Mouse (Mus musculus): ENCODE data around the gene Kctd13. TPM values are rescaled to one million over a fixed set of nuclear protein-coding genes. Genes with fewer than 3 reads are reported as not detected.

Kctd13 gene
- polyA plus RNA-seq, 1 experiment from 2014 or later: 15.3 TPM

- no peak overlapping the region for H3K4me3 ChIP-seq
- no peaks in the 10 kb centered on the region for H3K9me3 ChIP-seq
- no peak for ATAC-seq (ENCODE audit: insufficient number of reproducible peaks, low FRiP score, low TSS enrichment, low read depth)
- no peak overlapping the region for H3K9ac ChIP-seq
- H3K27ac ChIP-seq: no peak overlapping the region
- 77% methylated on average over 10 of the region's 10 CpGs for WGBS
- peaks cover 24% of the 10 kb centered on the region for H3K4me1 ChIP-seq
- H3K36me3 ChIP-seq: peaks cover 21% of the 10 kb centered on the region
- peaks cover 40% of the 10 kb centered on the region for H3K27me3 ChIP-seq
- H3K4me2 ChIP-seq: 0 out of 2 replicates have a peak overlapping the region, but pooled peaks have one; percentile 99
Measured at GRCm38 (mm10) chr7:126948626-126949025, 19.9 kb downstream of the Kctd13 start.

DNA sequence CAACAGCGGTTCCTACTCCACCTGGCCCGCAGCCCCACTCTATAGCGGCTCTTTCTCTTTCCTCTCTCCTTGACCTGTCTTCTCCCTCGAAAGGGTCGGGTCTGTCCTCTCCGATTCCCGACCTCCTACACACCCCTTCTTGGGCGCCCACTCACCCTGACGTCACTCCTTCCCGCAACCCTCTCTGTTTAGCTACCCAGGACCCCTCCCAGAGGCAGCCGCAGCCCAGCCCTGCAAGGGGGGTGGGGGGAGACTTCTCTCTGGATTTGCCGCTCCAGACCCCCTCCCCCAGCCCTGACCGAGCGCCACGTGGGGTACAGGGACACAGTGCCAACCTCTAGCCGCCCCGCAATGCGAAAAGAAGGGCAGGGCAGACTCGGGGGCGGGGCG, 20.7 kb downstream of the Kctd13 start, which contains the start of gene Asphd1:
Asphd1 (minus strand) TSS at position 180 of the 390 bp plus-strand sequence.
- H3K9me3 ChIP-seq: no peaks in the 10 kb centered on the region
- H3K4me3 ChIP-seq: peak within 1 kb of the TSS; percentile 47
- peaks cover 24% of the 10 kb centered on the region for H3K4me1 ChIP-seq
- ATAC-seq (ENCODE audit: insufficient number of reproducible peaks, low FRiP score, low TSS enrichment, low read depth): peak; percentile 11; the same call in 1 of the 2 replicates
- peak within 1 kb of the TSS; percentile 99 for H3K4me2 ChIP-seq
- no peak within 1 kb of the TSS for H3K9ac ChIP-seq
- H3K27me3 ChIP-seq: peaks cover 40% of the 10 kb centered on the region
- peaks cover 13% of the 10 kb centered on the region; the same call in 1 of the 2 replicates for H3K36me3 ChIP-seq
- no peak within 1 kb of the TSS for H3K27ac ChIP-seq
- 1% methylated on average over 21 of the region's 21 CpGs for WGBS

GRCm38 (mm10) chr7:126949793-126950646, 21.3 kb downstream of the Kctd13 start, which contains the start of gene Sez6l2:
TSS of gene Sez6l2 (plus strand) at chr7:126950563.
- H3K9me3 ChIP-seq: no peaks in the 10 kb centered on the region
- ATAC-seq (ENCODE audit: insufficient number of reproducible peaks, low FRiP score, low TSS enrichment, low read depth): peak; percentile 78
- peaks cover 7% of the 10 kb centered on the region; the same call in 1 of the 2 replicates for H3K36me3 ChIP-seq
- no peak within 1 kb of the TSS for H3K27ac ChIP-seq
- WGBS: under 1% methylated on average over 36 of the region's 42 CpGs
- peak within 1 kb of the TSS; percentile 47 for H3K4me3 ChIP-seq
- peaks cover 24% of the 10 kb centered on the region for H3K4me1 ChIP-seq
- H3K27me3 ChIP-seq: peaks cover 40% of the 10 kb centered on the region
- no peak within 1 kb of the TSS for H3K9ac ChIP-seq
- H3K4me2 ChIP-seq: peak within 1 kb of the TSS; percentile 99

DNA sequence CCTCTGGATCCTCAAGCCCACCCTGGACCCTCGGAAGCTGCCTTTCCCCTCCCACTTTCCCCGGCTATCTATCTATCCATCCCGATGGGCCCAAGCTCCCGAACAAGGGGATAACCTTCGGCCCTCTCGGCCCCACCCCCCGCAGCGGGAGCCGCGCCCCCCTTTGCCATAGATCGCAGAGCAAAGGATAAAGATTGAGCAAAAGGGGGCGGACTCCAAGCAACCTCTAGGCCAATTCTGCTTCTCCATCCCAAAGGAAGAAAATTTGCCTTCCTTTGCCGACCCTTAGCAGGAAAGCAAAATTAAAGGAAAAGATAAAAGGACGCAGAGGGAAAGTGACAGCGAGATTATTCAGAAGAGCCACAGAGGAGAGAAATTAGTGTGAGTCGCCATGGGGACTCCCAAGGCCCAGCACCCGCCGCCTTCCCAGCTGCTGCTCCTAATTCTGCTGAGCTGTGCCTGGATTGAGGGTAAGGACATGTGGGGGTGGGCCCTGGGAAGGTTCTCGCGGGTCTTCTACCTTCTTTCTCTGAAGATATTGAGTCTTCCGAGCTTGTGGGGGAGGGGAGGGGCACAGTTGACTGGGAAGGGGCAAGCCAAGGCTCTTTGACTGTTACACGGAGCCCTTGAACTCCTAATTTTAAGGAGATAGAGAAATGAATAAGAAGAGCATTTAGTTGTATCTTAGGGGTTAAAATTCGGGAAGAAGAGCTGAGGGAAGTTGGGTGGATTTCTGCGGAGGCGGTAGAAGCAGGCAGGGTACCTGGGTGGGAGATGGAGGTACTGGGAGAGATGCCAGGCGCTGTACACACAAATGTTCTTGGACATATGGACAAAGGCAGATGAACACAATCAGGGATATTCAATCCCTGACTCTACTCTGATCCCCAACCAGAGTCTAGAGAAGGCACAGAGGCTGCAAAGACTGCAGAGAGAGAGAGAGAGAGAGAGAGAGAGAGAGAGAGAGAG, 22.3 kb downstream of the Kctd13 start:
- no peak for ATAC-seq (ENCODE audit: insufficient number of reproducible peaks, low FRiP score, low TSS enrichment, low read depth)
- no peak overlapping the region for H3K4me2 ChIP-seq
- 0 out of 2 replicates have a peak, but pooled peaks cover 5% of the 10 kb centered on the region for H3K36me3 ChIP-seq
- peaks cover 24% of the 10 kb centered on the region for H3K4me1 ChIP-seq
- WGBS: 7% methylated on average over 26 of the region's 26 CpGs
- H3K27me3 ChIP-seq: peaks cover 40% of the 10 kb centered on the region
- no peaks in the 10 kb centered on the region for H3K9me3 ChIP-seq
- no peak overlapping the region for H3K27ac ChIP-seq
- no peak overlapping the region for H3K4me3 ChIP-seq
- H3K9ac ChIP-seq: no peak overlapping the region

GRCm38 (mm10) chr7:126951741-126952140, 23.1 kb downstream of the Kctd13 start:
- no peak for ATAC-seq (ENCODE audit: insufficient number of reproducible peaks, low FRiP score, low TSS enrichment, low read depth)
- WGBS: 22% methylated on average over 4 of the region's 4 CpGs
- H3K9ac ChIP-seq: no peak overlapping the region
- H3K4me3 ChIP-seq: no peak overlapping the region
- H3K27ac ChIP-seq: no peak overlapping the region
- H3K4me2 ChIP-seq: no peak overlapping the region
- H3K27me3 ChIP-seq: peaks cover 40% of the 10 kb centered on the region
- H3K9me3 ChIP-seq: no peaks in the 10 kb centered on the region
- H3K36me3 ChIP-seq: 0 out of 2 replicates have a peak, but pooled peaks cover 3% of the 10 kb centered on the region
- H3K4me1 ChIP-seq: peaks cover 24% of the 10 kb centered on the region

GRCm38 (mm10) chr7:126952646-126953045, 24.0 kb downstream of the Kctd13 start:
- H3K9me3 ChIP-seq: no peaks in the 10 kb centered on the region
- 1% methylated on average over 8 of the region's 8 CpGs for WGBS
- H3K36me3 ChIP-seq: no peaks in the 10 kb centered on the region
- peaks cover 40% of the 10 kb centered on the region for H3K27me3 ChIP-seq
- H3K27ac ChIP-seq: no peak overlapping the region
- H3K4me2 ChIP-seq: no peak overlapping the region
- no peak overlapping the region for H3K4me3 ChIP-seq
- ATAC-seq (ENCODE audit: insufficient number of reproducible peaks, low FRiP score, low TSS enrichment, low read depth): no peak
- no peak overlapping the region for H3K9ac ChIP-seq
- peaks cover 24% of the 10 kb centered on the region for H3K4me1 ChIP-seq

DNA sequence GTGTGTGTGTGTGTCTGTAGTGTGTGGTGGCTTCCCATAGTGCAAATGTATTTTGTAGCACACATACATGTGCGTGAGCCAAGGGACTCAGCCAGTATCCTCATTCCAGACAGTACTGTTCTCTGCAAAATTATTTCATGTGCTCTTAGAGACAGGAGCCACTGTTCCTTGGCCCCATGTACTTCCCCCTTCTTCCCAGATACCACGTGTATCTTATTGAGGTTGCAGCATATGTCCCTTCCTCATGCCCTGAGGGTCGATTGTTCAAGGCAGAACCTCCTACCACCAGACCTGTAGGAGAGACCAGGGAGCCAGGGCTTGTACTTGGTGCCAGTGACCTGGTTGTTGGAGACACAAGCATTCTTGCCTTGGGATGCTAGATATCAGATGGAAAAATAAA, 26.4 kb downstream of the Kctd13 start:
- peaks cover 30% of the 10 kb centered on the region for H3K27me3 ChIP-seq
- H3K36me3 ChIP-seq: no peaks in the 10 kb centered on the region
- no peak for ATAC-seq (ENCODE audit: insufficient number of reproducible peaks, low FRiP score, low TSS enrichment, low read depth)
- H3K9ac ChIP-seq: no peak overlapping the region
- H3K4me2 ChIP-seq: no peak overlapping the region
- no peak overlapping the region for H3K4me3 ChIP-seq
- no peaks in the 10 kb centered on the region for H3K9me3 ChIP-seq
- H3K27ac ChIP-seq: no peak overlapping the region
- 51% methylated on average over 3 of the region's 3 CpGs for WGBS
- peaks cover 15% of the 10 kb centered on the region for H3K4me1 ChIP-seq

DNA sequence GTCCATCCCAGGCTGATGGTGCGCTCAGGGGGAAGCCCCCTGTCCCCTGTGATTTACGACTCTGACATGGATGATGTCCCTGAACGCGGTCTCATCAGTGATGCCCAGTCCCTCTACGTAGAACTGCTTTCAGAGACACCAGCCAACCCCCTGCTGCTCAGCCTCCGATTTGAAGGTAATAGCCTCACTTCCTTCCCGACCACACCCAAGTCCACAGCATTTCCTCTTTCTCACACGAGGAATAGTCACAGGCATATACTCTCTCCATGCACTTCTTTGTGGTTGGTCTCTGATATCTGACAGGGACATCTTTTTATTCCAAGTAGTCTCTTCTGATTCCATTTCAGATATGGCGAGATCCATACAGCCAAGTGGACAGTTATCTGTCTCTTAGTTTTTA, 31.1 kb downstream of the Kctd13 start:
- Histone ChIP-seq H3K4me2 (no peak overlapping the region), H3K27ac (no peak overlapping the region)
- WGBS: 67% methylated on average over 9 of the region's 9 CpGs

DNA sequence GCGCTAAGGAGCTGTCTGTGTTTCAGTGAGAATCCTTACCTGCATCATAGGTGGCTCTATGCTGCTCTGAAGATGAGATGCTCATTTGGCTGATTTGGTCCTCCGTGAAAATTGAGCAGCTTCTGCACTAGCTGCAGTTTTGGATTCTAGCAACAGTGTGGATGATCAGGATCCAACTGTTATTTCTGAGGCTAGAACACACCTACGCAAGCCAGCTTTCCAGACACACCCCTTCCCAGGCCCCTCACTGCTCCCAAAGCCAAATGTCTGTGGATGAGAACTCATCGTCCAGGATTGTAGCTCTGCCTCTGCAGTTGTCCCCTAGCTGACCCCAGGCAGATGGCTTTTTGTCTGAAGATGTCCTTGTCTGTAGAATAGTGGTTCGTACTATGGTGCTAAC, 32.4 kb downstream of the Kctd13 start:
- H3K36me3 ChIP-seq: no peaks in the 10 kb centered on the region
- no peak overlapping the region for H3K4me2 ChIP-seq
- ATAC-seq (ENCODE audit: insufficient number of reproducible peaks, low FRiP score, low TSS enrichment, low read depth): no peak
- no peaks in the 10 kb centered on the region for H3K9me3 ChIP-seq
- 80% methylated on average over 5 of the region's 5 CpGs for WGBS
- no peak overlapping the region for H3K4me3 ChIP-seq
- peaks cover 7% of the 10 kb centered on the region; the same call in 1 of the 2 replicates for H3K4me1 ChIP-seq
- peaks cover 29% of the 10 kb centered on the region for H3K27me3 ChIP-seq
- H3K9ac ChIP-seq: no peak overlapping the region
- no peak overlapping the region for H3K27ac ChIP-seq

More for the DNA sequence above, 31.1 kb downstream of the Kctd13 start:
- Histone ChIP-seq H3K4me3 (no peak overlapping the region), H3K36me3 (no peaks in the 10 kb centered on the region), H3K9me3 (no peaks in the 10 kb centered on the region), H3K4me1 (peaks cover 7% of the 10 kb centered on the region; the same call in 1 of the 2 replicates), H3K9ac (no peak overlapping the region), H3K27me3 (peaks cover 29% of the 10 kb centered on the region)
- no peak for ATAC-seq (ENCODE audit: insufficient number of reproducible peaks, low FRiP score, low TSS enrichment, low read depth)

GRCm38 (mm10) chr7:126961965-126962364, 33.3 kb downstream of the Kctd13 start:
- Histone ChIP-seq H3K9me3 (no peaks in the 10 kb centered on the region), H3K4me3 (no peak overlapping the region), H3K36me3 (no peaks in the 10 kb centered on the region), H3K9ac (no peak overlapping the region), H3K4me1 (peaks cover 7% of the 10 kb centered on the region; the same call in 1 of the 2 replicates), H3K27me3 (peaks cover 29% of the 10 kb centered on the region), H3K4me2 (no peak overlapping the region), H3K27ac (no peak overlapping the region)
- WGBS: 81% methylated on average over 4 of the region's 4 CpGs
- ATAC-seq (ENCODE audit: insufficient number of reproducible peaks, low FRiP score, low TSS enrichment, low read depth): no peak

GRCm38 (mm10) chr7:126963548-126964286, 35.0 kb downstream of the Kctd13 start:
- ATAC-seq (ENCODE audit: insufficient number of reproducible peaks, low FRiP score, low TSS enrichment, low read depth): no peak
- Histone ChIP-seq H3K4me1 (peaks cover 7% of the 10 kb centered on the region; the same call in 1 of the 2 replicates), H3K9ac (no peak overlapping the region), H3K9me3 (no peaks in the 10 kb centered on the region), H3K4me3 (peak overlapping the region; percentile 6; the same call in 1 of the 2 replicates), H3K27me3 (peaks cover 29% of the 10 kb centered on the region), H3K36me3 (no peaks in the 10 kb centered on the region), H3K4me2 (peak overlapping the region; percentile 14; the same call in 1 of the 2 replicates), H3K27ac (no peak overlapping the region)
- 24% methylated on average over 19 of the region's 19 CpGs for WGBS

Data from limb, embryonic 15.5 days (tissue).